Mouse (Mus musculus) testis, adult 2 months (tissue): Measurements from ENCODE around the gene Stx8.

Experiments used
- CTCF ChIP-seq: fragments of 200-500 bp; IDR thresholded peaks from 2 replicates; pipeline ENCODE4 v1.5.1; 2012; ENCODE audit warnings: low read depth, mild to moderate bottlenecking, inconsistent platforms, low read length, moderate library complexity; ENCODE audit not compliant: control insufficient read depth, insufficient read depth, insufficient replicate concordance
- POLR2A ChIP-seq: fragments of 200-500 bp; IDR thresholded peaks from 2 replicates; pipeline ENCODE4 v1.6.1; 2012; ENCODE audit warnings: low read depth, mild to moderate bottlenecking, inconsistent platforms, low read length, moderate library complexity; ENCODE audit not compliant: control insufficient read depth

DNA sequence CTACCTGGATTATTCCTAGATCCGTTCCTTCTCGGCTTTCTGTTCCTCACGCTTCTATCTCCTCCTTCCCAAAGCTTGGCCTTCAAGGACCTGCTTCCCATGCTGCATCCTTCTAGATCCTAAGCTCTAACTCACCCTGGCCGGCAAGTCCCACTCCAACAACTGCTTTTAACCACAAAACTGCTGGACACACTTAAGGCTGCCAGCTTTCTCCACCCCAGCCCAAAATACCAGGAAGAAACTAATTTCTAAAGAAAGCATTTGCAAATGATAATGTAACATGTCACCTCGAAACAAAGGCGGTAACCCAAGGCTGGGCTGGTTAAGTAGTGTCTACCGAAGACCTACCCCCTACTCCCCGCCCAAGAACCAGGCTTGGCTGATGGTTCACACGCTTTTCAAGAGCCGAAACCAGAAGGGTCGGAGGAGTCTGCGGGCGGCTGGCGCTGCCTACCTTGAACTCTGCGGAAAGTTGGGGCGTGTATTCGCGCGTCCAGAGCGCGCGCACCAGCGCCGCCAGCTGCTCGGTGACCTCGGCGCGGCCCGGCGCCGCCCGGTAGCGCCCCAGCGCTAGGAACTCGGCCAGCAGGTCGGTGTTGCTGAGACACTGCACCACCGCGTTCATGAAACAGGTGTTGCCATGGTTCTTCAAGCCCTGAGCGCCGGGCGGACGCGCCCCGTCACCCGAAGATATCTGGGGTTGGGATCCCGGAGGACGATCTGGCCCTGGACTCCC lies 44.7 kb upstream of the Stx8 start:
- TF ChIP-seq CTCF (no peak), POLR2A (no peak)
